In genomic region chr3:87903821-87904220, GRCm38 (mm10) we compare ENCODE assay signal across 21 mouse cellular contexts. TPM values are rescaled to one million over a fixed set of nuclear protein-coding genes. Genes with fewer than 3 reads are reported as not detected.
A peak's percentile ranks its signal among the peaks of the same experiment; 100 is the strongest.
DNase-seq lines count a peak whose midpoint lies in the region; ATAC-seq and TF ChIP-seq lines count a peak whose summit lies in the region.
"Had no signal": no experiment of that assay in that cellular context is flagged by ENCODE, and none has a peak within 500 bp of the region (broad histone marks: within the 10 kb centered on the region; RNA-seq: fewer than 3 reads in every experiment).

No protein-coding gene starts in this region.

- H3K9ac ChIP-seq in ES-Bruce4 (ENCODE audit: low read depth, poor library complexity, severe bottlenecking): peak overlapping the region; percentile 24; the same call in 1 of the 2 replicates
- no peak overlapping the region for H3K9ac ChIP-seq in embryonic facial prominence, embryonic 12.5 days
- H3K9ac ChIP-seq in liver, embryonic 13.5 days: peak overlapping the region; percentile 43
- H3K9ac ChIP-seq: forebrain, embryonic 15.5 days; hindbrain, embryonic 14.5 days; intestine, embryonic 15.5 days; neural tube, embryonic 15.5 days had no signal

- H3K4me3 ChIP-seq in heart, embryonic 10.5 days: no peak overlapping the region
- no peak overlapping the region for H3K4me3 ChIP-seq in ES-Bruce4 (ENCODE audit: low read depth, low read length)
- H3K4me3 ChIP-seq in embryonic facial prominence, embryonic 12.5 days: no peak overlapping the region
- H3K4me3 ChIP-seq in liver, embryonic 13.5 days (replicated peaks): no peak overlapping the region
- H3K4me3 ChIP-seq: forebrain, embryonic 15.5 days; heart, adult 2 months; intestine, embryonic 15.5 days; myocyte; neural tube, embryonic 15.5 days had no signal

- H3K4me2 ChIP-seq in embryonic facial prominence, embryonic 12.5 days (replicated peaks): no peak overlapping the region
- no peak overlapping the region for H3K4me2 ChIP-seq in liver, embryonic 13.5 days
- H3K4me2 ChIP-seq: forebrain, embryonic 15.5 days; hindbrain, embryonic 14.5 days; intestine, embryonic 15.5 days; neural tube, embryonic 15.5 days had no signal

- no peaks in the 10 kb centered on the region for H3K9me3 ChIP-seq in heart, embryonic 10.5 days
- no peaks in the 10 kb centered on the region for H3K9me3 ChIP-seq in ES-Bruce4 (replicated peaks; ENCODE audit: control insufficient read depth, insufficient read depth, low read length, poor library complexity, severe bottlenecking)
- no peaks in the 10 kb centered on the region for H3K9me3 ChIP-seq in embryonic facial prominence, embryonic 12.5 days
- no peaks in the 10 kb centered on the region for H3K9me3 ChIP-seq in liver, embryonic 13.5 days (replicated peaks)
- H3K9me3 ChIP-seq: forebrain, embryonic 15.5 days; intestine, embryonic 15.5 days; neural tube, embryonic 15.5 days had no signal

- TF ChIP-seq CTCF in ES-Bruce4 (IDR thresholded peaks at IDR 0.05; ENCODE audit: low read depth, low read length): no peak

- ATAC-seq in embryonic facial prominence, embryonic 12.5 days (ENCODE audit: insufficient number of reproducible peaks, insufficient read depth, low FRiP score, low TSS enrichment): no peak
- no peak for ATAC-seq in liver, embryonic 13.5 days (ENCODE audit: low read depth)
- no peak for ATAC-seq in megakaryocyte, adult 5-6 weeks (ENCODE audit: poor library complexity, severe bottlenecking)
- ATAC-seq: forebrain, embryonic 15.5 days; intestine, embryonic 15.5 days; Patski had no signal

- WGBS in heart, embryonic 10.5 days: 56% methylated on average over 5 of the region's 5 CpGs
- 37% methylated on average over 5 of the region's 5 CpGs for WGBS in embryonic facial prominence, embryonic 12.5 days
- WGBS in liver, embryonic 13.5 days (ENCODE audit: insufficient replicate concordance): 60% methylated on average over 5 of the region's 5 CpGs

- TF ChIP-seq EP300 in ES-Bruce4 (IDR thresholded peaks at IDR 0.05; ENCODE audit: insufficient read depth, low read depth, low read length): no peak

- H3K27ac ChIP-seq in heart, embryonic 10.5 days: peak overlapping the region; percentile 50; the same call in 1 of the 2 replicates
- H3K27ac ChIP-seq in ES-Bruce4 (ENCODE audit: insufficient read depth, low read length): no peak overlapping the region
- peak overlapping the region; percentile 61; the same call in 1 of the 2 replicates for H3K27ac ChIP-seq in embryonic facial prominence, embryonic 12.5 days
- peak overlapping the region; percentile 77 for H3K27ac ChIP-seq in liver, embryonic 13.5 days
- H3K27ac ChIP-seq: forebrain, embryonic 15.5 days; heart, adult 2 months; hindbrain, embryonic 14.5 days; intestine, embryonic 15.5 days; neural tube, embryonic 15.5 days had no signal

- no peaks in the 10 kb centered on the region for H3K36me3 ChIP-seq in heart, embryonic 10.5 days
- H3K36me3 ChIP-seq in ES-Bruce4 (ENCODE audit: control insufficient read depth, insufficient read depth, low read length, poor library complexity, severe bottlenecking): no peaks in the 10 kb centered on the region
- no peaks in the 10 kb centered on the region for H3K36me3 ChIP-seq in embryonic facial prominence, embryonic 12.5 days
- peaks cover 8% of the 10 kb centered on the region; the same call in 1 of the 2 replicates for H3K36me3 ChIP-seq in liver, embryonic 13.5 days
- H3K36me3 ChIP-seq: forebrain, embryonic 15.5 days; intestine, embryonic 15.5 days; neural tube, embryonic 15.5 days had no signal

- H3K4me1 ChIP-seq in heart, embryonic 10.5 days: peaks cover 30% of the 10 kb centered on the region
- no peaks in the 10 kb centered on the region for H3K4me1 ChIP-seq in ES-Bruce4 (ENCODE audit: control insufficient read depth, insufficient read depth, low read length)
- peaks cover 16% of the 10 kb centered on the region for H3K4me1 ChIP-seq in embryonic facial prominence, embryonic 12.5 days
- peaks cover 70% of the 10 kb centered on the region for H3K4me1 ChIP-seq in liver, embryonic 13.5 days (replicated peaks)

- no peak for TF ChIP-seq POLR2A in ES-Bruce4 (IDR thresholded peaks at IDR 0.05; ENCODE audit: insufficient read depth, low read length)

- no peak for DNase-seq in heart, embryonic 10.5 days (ENCODE audit: low spot score)
- no peak for DNase-seq in heart, postnatal 4 days
- no peak for DNase-seq in liver, embryonic 13.5 days
- no peak for DNase-seq in yolk sac, embryonic 10.5 days (ENCODE audit: low spot score)
- DNase-seq: adrenal gland, postnatal 25 days; cerebellum, adult 8-10 months; heart, adult 2 months; kidney, postnatal 25 days; layer of hippocampus, adult 9-11 months; lung, postnatal 14 days; retina, postnatal 1 day; thymus, postnatal 36 days had no signal

- no peaks in the 10 kb centered on the region for H3K27me3 ChIP-seq in heart, embryonic 10.5 days (ENCODE audit: insufficient read depth, poor library complexity, severe bottlenecking)
- no peaks in the 10 kb centered on the region for H3K27me3 ChIP-seq in ES-Bruce4 (ENCODE audit: control insufficient read depth, insufficient read depth, low read length, poor library complexity, severe bottlenecking)
- no peaks in the 10 kb centered on the region for H3K27me3 ChIP-seq in embryonic facial prominence, embryonic 12.5 days
- no peaks in the 10 kb centered on the region for H3K27me3 ChIP-seq in liver, embryonic 13.5 days
- H3K27me3 ChIP-seq: forebrain, embryonic 15.5 days; intestine, embryonic 15.5 days; neural tube, embryonic 15.5 days; Patski had no signal

RNA-seq across cellular contexts. Expression of gene Hdgf, which starts 2.3 kb away (rescaled TPM):
- polyA plus RNA-seq in heart, embryonic 10.5 days (2016; fragmentation: Nextera tagmentation; extraction: Ambion mirVana): 182 and 248 TPM in 2 replicates
- total RNA-seq in heart, postnatal 4 days (2021): 100 to 1,000 TPM; 146 to 151 TPM
- polyA plus RNA-seq in ES-Bruce4 (2011; ENCODE audit: insufficient read depth, insufficient read length, low read depth, missing spikeins): 508 and 526 TPM in 2 replicates
- polyA plus RNA-seq in embryonic facial prominence, embryonic 12.5 days (2016; fragmentation: Nextera tagmentation; extraction: Ambion mirVana): 246 and 270 TPM in 2 replicates
- 263 and 283 TPM in 2 replicates for polyA plus RNA-seq in liver, embryonic 13.5 days (2015; fragmentation: Nextera tagmentation; extraction: Ambion mirVana)
- total RNA-seq in megakaryocyte, adult 5-6 weeks (2015): 131 and 154 TPM in 2 replicates
- 217 and 229 TPM in 2 replicates for total RNA-seq in megakaryocyte, adult 5-6 weeks (2017)

RNA-seq across cellular contexts. Expression of gene Mrpl24, which starts 15.5 kb away (rescaled TPM):
- polyA plus RNA-seq in heart, embryonic 10.5 days (2016; fragmentation: Nextera tagmentation; extraction: Ambion mirVana): 64.2 and 71.3 TPM in 2 replicates
- total RNA-seq in heart, postnatal 4 days (2021): 10 to 100 TPM; 68.2 to 68.9 TPM
- polyA plus RNA-seq in ES-Bruce4 (2011; ENCODE audit: insufficient read depth, insufficient read length, low read depth, missing spikeins): 207 and 219 TPM in 2 replicates
- 71.4 and 72.9 TPM in 2 replicates for polyA plus RNA-seq in embryonic facial prominence, embryonic 12.5 days (2016; fragmentation: Nextera tagmentation; extraction: Ambion mirVana)
- 48.7 and 56.5 TPM in 2 replicates for polyA plus RNA-seq in liver, embryonic 13.5 days (2015; fragmentation: Nextera tagmentation; extraction: Ambion mirVana)
- 134 and 135 TPM in 2 replicates for total RNA-seq in megakaryocyte, adult 5-6 weeks (2015)
- total RNA-seq in megakaryocyte, adult 5-6 weeks (2017): 99.8 and 106 TPM in 2 replicates

RNA-seq across cellular contexts. Expression of gene Prcc, which starts 18.4 kb away (rescaled TPM):
- polyA plus RNA-seq in heart, embryonic 10.5 days (2016; fragmentation: Nextera tagmentation; extraction: Ambion mirVana): 11.8 and 13.6 TPM in 2 replicates
- total RNA-seq in heart, postnatal 4 days (2021): 10 to 100 TPM; 56.2 to 56.9 TPM
- polyA plus RNA-seq in ES-Bruce4 (2011; ENCODE audit: insufficient read depth, insufficient read length, low read depth, missing spikeins): 66.9 and 74.2 TPM in 2 replicates
- 15.5 and 16.0 TPM in 2 replicates for polyA plus RNA-seq in embryonic facial prominence, embryonic 12.5 days (2016; fragmentation: Nextera tagmentation; extraction: Ambion mirVana)
- polyA plus RNA-seq in liver, embryonic 13.5 days (2015; fragmentation: Nextera tagmentation; extraction: Ambion mirVana): 7.9 and 9.2 TPM in 2 replicates
- 16.8 and 18.9 TPM in 2 replicates for total RNA-seq in megakaryocyte, adult 5-6 weeks (2015)
- total RNA-seq in megakaryocyte, adult 5-6 weeks (2017): 18.5 and 22.2 TPM in 2 replicates

RNA-seq across cellular contexts. Expression of gene Isg20l2, which starts 26.3 kb away (rescaled TPM):
- 39.6 and 55.1 TPM in 2 replicates for polyA plus RNA-seq in heart, embryonic 10.5 days (2016; fragmentation: Nextera tagmentation; extraction: Ambion mirVana)
- 10 to 100 TPM; 20.1 to 21.2 TPM for total RNA-seq in heart, postnatal 4 days (2021)
- polyA plus RNA-seq in ES-Bruce4 (2011; ENCODE audit: insufficient read depth, insufficient read length, low read depth, missing spikeins): 64.3 and 68.4 TPM in 2 replicates
- polyA plus RNA-seq in embryonic facial prominence, embryonic 12.5 days (2016; fragmentation: Nextera tagmentation; extraction: Ambion mirVana): 75.4 and 80.1 TPM in 2 replicates
- polyA plus RNA-seq in liver, embryonic 13.5 days (2015; fragmentation: Nextera tagmentation; extraction: Ambion mirVana): 31.1 and 38.3 TPM in 2 replicates
- 27.5 and 28.8 TPM in 2 replicates for total RNA-seq in megakaryocyte, adult 5-6 weeks (2015)
- total RNA-seq in megakaryocyte, adult 5-6 weeks (2017): 25.0 and 26.3 TPM in 2 replicates

RNA-seq across cellular contexts. Expression of gene Rrnad1, which starts 26.7 kb away (rescaled TPM):
- polyA plus RNA-seq in heart, embryonic 10.5 days (2016; fragmentation: Nextera tagmentation; extraction: Ambion mirVana): 16.8 and 21.0 TPM in 2 replicates
- 1 to 10 TPM; 7.7 to 8.9 TPM for total RNA-seq in heart, postnatal 4 days (2021)
- polyA plus RNA-seq in ES-Bruce4 (2011; ENCODE audit: insufficient read depth, insufficient read length, low read depth, missing spikeins): 14.9 and 18.8 TPM in 2 replicates
- 23.2 and 23.8 TPM in 2 replicates for polyA plus RNA-seq in embryonic facial prominence, embryonic 12.5 days (2016; fragmentation: Nextera tagmentation; extraction: Ambion mirVana)
- 6.1 and 6.6 TPM in 2 replicates for polyA plus RNA-seq in liver, embryonic 13.5 days (2015; fragmentation: Nextera tagmentation; extraction: Ambion mirVana)
- 7.2 and 7.8 TPM in 2 replicates for total RNA-seq in megakaryocyte, adult 5-6 weeks (2015)
- total RNA-seq in megakaryocyte, adult 5-6 weeks (2017): 8.7 and 10.2 TPM in 2 replicates
